Mouse (Mus musculus) E14TG2a.4 (cell line): ENCODE measurements at regions not wholly inside any gene's neighbourhood (a gene's known extent, or its start where the extent isn't known, plus 50 kb on each side); places are given as distances from the start of the nearest gene placed in this dataset.

Experiments used
- CTCF ChIP-seq: conservative IDR thresholded peaks from 2 replicates; pipeline ENCODE4 v1.5.1; 2014; ENCODE audit warnings: low read length
- NANOG ChIP-seq: IDR thresholded peaks from 2 replicates; pipeline ENCODE4 v1.6.1; 2014; ENCODE audit warnings: borderline replicate concordance, low read length, mixed read lengths
- POU5F1 ChIP-seq: IDR thresholded peaks from 2 replicates; pipeline ENCODE4 v1.6.1; 2014; ENCODE audit warnings: low read length, borderline replicate concordance

- TF ChIP-seq CTCF (no peak), NANOG (no peak), POU5F1 (no peak)
Observed at GRCm38 (mm10) chr13:73131270-73131669, 129.0 kb upstream of the Irx4 start.
